Mouse (Mus musculus) retina, embryonic 14.5 days (tissue): ENCODE results near the gene Egfl8.

Source experiments
- DNase-seq: peaks from one replicate; pipeline ENCODE4 v3.0.0-alpha.2; 2015; ENCODE audit warnings: low spot score

The Egfl8 gene

DNA sequence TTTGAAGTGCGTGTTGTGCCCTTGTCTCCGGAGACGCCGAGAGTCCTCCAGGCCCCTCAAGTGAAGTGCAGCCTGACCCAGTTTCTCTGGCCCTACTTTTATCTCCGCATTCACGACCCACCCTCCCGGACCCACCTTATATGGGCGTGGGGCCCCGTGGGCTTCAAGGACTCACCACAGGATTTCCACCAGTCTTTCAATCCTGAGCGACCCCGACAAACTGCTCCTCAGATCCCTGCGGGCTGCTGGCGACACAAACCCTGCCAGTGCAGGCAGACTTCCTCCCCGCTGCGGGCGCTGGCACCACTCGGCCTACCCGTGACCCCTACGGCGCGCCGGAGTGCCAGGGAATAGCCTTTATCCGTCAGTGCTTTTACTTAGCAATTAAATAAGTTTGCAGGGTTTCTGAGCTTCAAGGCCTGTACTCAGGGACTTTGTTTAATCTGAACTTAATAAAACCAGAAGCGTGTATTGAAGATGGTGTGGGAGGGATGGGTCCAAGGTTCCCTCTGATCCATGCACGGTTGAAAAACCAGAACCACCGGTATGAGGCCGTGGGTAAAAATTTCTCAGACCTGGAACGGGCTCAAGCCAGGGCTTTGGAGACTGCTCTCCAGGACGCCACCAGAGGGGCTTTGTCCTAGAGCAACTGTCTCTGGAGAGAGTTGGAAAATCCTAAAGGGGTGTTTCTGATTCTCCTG, 12.3 kb upstream of the Egfl8 start, which contains the start of gene Ppt2:
Ppt2 (minus strand) TSS at position 568 of the 701 bp plus-strand sequence.
- peak; percentile 15 for DNase-seq

DNA sequence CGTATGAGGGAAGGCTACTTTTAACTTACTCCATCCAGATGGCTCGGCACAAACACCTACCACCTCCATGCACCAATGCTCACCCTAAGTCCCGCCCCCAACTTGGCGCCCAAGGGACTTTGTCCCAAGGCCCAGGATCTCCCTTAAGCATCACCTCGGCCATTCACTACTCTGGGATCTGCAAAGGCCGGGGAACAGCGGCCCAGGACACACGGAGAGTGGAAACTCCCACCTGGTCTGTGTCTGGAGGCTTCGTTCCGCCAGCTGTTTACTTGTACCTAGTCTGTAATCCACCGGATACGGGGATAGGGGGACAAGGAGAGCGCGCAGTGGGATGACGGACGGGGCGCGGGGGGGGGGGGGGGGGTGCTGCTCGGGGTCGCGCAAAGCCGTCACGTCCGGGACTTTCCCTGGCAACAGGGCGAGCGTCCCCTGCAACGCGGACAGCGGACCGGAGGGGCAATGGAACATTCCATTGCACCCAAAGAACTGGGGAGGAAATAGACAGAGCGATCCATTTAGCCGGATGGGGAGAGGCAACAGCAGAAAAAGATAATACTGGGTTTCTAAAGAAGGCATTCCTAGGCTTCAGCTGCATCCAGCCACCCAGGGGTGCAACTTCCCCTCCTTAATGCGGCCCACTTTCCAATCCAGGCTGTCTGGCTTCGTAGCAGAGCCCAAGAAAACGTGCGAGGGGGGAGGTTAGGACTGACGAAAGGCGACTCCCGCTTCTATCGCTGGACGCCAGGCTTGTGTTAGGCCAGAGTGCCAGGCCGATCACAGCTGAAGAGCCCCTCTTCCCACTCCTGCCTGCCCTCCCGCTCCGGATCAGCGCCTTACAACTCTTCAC, 11.5 kb upstream of the Egfl8 start:
- DNase-seq, result peak; percentile 91

DNA sequence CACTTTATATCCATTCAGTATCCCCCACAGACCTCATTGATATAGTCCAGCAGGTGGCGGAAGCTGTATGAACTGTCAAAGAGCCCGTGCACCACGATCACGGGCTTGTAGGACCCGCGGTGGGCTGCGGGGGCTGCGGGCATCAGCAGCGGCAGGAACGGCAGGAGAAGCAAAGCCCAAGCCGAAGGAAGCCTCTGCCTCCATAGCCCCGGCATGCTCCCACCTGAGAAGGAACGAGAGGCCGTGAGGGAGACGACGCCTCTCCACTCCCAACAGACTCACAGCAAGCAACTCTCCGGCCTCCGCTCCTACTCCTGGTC, 11.0 kb upstream of the Egfl8 start:
- peak; percentile 74 for DNase-seq

DNA sequence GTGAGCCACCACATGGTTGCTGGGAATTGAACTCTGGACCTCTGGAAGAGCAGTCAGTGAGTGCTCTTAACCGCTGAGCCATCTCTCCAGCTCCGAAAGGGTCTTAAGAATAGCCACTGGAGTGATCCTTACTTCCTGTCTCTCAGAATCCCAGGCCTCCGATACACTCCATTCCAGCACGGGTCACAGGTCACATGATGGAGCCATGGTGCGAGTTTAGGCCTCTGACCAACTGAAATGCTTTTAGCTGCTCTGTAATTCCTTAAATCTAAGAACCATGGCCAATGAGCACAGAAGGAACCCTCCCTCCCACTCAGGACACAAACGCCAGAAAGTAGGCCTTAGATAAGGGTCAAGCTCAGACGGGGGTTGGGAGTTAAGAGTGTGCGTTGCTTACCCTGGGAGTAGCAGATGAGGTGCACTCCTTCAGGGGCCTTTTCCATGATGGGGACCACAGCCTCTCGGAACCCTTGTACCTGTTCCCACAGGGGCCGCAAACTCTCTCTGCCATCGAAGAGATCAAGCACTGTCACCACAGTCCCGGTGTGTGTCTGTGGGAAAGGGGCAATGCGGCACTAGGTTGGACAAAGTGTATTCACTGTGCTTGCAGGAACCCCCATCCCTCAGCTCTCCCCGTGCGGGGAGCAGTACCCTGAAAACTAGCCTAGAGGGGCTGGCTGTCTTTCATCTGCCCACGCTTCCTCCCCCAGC, 10.4 kb upstream of the Egfl8 start:
- DNase-seq, result no peak

DNA sequence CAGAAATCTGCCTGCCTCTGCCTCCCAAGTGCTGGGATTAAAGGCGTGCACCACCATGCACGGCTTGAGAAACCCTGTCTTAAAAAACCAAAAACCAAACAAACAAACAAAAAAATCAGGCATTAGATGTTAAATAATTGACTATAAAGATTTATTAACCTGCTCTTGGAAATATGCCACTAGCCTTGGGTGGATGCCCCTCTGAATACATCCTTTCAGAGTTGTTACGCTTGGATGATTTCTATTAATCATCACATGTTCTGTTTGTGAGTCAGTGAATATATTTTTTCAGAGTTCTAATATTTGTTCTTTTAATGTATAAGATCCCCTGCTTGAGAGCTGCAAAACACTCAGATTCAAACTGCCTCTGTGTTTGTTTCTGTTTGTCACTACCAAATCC, 9.2 kb upstream of the Egfl8 start:
- no peak for DNase-seq

DNA sequence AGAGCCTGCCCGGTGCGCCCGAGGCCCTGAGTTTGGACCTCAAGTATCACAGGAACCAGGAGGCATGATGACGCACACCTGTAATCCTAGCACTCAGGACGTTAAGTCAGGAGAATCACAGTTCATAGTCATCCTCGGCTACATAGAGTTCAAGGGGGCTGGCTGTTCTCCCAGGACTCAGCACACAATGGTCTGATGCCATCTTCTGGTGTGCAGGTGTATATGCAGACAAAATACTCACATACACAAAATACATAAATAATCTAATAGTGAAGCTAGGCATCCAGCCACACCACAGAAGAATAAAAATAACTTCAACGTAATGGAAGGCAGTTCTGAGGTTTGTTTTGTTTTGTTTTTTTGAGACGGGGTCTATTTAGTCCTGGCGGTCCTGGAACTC, 7.4 kb upstream of the Egfl8 start:
- DNase-seq, result no peak

DNA sequence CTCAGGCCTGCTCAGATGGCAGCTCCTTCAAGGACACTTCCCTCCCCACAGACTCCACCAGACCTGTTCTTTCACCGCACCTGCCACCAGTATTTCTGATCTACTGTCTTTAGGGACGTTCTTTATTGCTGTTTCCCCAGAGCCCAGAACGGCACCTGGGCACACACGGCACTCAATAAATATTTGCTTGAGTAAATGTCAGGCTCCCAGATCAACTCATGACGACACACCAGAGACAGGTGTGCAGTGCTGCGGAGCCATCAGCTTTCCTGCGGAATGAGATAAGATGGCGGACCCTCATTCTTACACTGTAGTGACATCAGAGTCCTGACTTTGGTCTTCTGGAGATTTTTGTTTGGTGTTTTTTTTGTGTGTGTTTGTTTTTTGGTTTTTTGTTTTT, 5.2 kb upstream of the Egfl8 start:
- no peak for DNase-seq

DNA sequence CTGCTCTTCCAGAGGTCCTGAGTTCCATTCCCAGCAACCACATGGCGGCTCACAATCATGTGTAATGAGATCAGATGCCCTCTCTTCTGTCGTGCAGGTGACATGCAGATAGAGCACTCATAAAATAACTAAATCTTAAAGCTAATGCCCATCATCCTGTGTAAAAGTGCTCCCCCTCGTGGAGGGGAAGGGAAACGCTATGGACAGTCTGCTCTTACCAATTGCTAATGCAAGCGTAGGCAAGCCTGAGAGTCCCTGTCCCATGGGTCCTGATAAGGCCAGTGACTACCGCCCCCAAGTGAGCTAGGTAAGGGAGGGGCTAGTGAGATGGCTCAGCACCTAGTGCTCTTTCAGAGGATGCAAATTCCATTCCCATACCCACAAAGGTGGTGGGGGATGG, 3.2 kb upstream of the Egfl8 start:
- peak; percentile 87 for DNase-seq

DNA sequence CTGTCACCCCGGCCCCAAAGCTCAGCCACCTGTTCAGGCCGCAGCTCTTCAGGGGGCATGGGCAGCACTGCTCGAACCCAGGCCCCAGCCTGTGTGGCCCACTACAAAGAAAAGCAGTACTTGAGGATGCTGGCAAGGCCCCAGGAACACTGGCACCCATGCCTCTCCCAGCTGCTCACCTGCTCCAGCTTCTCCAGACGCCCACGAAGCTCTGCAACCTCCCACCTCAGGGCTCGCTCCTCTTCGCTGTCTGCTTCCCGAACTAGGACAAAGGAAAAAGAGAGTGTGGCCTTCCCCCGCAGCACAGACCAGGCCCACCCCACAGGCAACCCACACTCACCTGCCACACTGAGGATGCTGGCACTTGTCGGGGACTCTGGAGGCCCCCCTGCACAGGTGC, 1.9 kb downstream of the Egfl8 start:
- no peak for DNase-seq

DNA sequence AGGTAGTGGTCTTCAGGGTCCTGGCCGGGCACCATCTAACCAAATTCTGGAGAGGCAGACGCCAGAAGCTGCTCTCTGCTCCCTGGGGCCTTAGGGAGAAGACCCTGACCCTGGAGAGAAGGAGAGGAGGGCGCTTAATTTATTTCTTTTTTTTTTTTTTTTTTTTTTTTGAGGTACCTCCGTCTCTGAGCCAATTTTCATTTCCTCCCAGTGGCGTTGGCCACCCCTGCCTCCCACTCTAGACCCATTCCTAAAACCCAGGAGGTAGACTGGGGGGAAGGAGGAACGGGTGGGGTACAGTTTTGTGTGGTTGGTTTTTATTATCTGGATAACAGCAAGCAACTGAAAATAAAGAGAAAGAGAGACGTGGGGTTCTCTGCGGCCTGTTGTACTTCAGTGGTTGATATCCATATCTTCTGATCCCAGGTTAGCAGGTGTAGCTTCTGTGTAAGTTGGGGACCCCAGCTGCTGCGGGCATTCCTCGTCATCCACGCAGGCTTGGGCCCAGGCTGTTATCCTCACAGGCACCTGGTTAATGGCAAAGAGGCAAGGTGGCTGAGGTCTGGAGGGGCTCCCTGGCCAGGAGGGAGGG, 2.6 kb downstream of the Egfl8 start:
- DNase-seq, result no peak

DNA sequence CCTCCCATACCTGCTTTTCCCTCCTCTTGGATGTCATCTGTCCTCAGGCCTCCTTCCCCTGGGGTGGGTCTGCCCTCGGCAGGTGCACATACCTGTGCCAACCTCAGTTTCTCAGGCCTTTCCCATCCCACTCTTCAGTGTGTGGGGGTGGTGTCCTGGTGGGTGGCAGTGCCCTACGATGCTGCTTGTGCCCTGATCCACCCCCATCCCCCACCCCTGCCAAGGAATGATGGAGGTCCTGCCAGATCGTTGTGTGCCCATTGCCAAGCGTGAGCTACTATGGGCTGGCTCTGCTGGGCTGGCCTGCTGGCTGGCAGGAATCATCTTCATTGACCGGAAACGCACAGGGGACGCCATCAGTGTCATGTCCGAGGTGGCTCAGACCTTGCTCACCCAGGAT, 4.7 kb downstream of the Egfl8 start:
- no peak for DNase-seq

DNA sequence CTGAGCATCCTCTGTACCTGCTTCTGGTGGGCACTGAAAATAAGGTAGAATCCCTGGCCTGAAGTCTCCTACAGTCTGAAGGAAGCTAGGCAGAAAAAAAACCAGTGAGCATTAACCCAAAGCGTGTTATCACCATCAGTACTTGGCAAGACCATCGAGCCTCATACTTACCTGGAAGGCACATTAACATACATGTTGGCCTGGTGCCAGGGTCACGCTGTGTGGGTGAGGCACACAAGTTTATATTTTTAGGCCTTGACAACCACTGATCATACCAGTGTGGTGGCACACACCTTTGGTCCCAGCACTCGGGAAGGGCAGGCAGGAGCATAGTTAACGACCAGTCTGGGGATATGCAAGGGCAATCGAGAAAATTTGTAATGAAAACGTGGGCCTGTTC, 7.8 kb downstream of the Egfl8 start:
- DNase-seq, result no peak

DNA sequence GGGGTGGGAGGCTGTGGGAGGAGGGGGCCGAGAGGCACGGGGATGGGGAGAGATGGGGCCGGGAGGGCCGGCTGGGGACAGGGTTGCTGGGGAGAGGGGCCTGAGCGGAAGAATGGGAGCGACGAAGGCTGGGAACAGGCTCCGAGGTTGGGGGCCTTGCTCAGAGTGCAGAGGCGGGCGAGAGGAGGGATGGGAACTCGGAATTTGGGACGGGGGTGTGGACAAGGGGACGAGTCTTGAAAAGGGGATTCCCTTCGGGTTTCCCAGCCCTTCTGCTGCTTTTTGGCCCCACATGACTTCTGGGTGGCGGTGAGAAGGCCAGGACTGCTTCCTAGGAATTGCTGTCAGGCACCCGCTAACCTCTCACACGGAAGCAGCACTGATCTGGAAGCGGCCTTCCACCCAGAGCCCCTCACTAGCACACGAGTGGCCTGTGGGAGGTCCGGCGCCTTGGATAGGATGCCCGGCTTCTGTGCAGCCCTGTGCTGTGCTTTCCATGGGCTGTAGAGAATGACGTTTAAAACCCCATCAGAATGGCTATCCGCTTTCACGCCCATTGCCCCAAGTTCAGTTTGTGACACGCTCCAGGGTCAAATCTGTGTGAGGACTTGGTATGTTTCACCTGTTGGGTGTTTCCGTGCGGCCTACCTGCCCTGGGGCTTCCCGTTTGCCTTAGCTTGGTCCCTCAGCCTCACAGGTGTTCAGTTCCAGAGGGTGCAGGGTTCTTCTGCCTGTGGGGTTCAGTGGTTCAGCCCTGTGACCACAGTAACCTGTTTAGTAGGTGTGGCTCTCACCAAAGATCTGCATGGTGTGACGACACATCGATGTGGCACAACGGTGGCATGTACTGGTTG, 9.4 kb downstream of the Egfl8 start:
- DNase-seq, result peak; percentile 30

DNA sequence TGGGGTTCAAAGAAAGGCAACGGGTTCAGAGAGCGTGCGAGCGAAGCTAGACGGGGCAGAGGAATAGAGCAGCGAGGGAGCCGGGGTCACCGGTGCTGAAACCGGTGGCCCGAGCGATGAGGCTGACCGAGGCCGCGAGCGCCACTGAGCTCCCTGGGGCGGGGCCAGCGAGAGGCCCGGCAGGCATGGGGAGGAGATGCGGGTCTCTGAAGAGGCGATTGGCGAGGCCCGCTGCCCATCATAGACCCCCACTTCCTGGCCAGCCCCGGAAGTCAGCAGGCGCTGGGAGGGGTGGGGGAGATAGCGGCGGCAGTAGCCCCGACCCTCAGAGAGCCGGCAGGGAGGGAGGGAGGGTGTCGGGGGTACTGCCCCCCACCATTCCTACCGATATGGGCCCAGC, 10.2 kb downstream of the Egfl8 start:
- DNase-seq, result peak; percentile 97

DNA sequence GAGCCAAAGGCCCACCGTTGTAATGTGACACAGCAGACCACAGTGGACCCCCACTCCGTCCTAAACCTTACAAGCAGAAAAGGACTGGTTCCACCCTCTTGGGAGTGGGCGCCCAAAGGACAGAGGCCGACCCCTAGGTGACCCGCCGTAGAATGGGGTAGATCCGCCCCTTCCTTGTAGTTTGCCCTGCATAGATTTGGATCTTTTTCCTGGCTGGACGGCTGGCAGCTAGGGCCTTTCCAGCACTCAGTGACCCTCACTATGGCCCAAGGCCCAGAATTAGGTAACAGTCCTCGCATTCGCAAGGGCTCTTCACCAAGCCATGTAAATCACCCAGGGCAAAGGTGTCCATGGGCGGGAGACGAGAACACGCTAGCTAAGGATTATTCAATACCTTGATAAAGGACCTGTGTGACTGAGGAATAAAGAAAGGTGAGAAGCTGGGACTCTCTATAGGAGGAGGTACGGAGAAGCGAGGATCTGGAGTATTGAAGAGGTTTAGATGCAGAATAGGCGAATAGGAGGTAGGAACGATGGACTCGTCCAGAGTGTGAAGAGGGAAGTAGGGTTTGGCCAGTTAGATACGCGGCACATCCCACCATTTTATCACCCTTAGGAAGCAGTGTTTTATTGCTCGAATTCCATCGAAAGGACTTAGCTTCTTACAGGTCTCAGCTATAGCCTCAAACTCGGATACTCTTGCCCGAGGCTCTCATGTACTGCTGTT, 11.1 kb downstream of the Egfl8 start:
- peak; percentile 14 for DNase-seq

DNA sequence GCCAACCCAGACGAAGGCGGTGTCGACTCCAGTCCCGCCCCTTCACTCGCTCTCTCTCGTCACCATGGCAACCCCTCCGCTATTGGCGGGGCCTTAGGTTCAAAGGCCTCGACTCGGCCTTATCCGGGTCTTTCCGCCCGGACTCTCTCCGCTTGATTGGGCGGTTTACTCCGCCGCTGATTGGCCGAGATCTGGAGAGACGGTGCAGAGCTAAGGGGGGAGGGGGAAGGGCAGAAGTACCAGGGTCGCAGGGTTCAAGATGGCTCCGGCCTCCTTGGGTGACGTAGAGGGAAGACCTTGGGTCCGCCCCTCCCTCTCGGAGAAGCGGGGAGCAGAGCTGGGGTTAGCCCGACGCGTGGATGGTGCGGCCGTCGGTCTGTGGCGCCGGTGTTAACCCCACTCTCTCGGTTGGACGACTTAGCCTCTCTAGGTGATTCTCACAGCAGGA, 11.7 kb downstream of the Egfl8 start, which contains the start of gene Agpat1:
Agpat1 (plus strand) TSS at position 202 of the 448 bp plus-strand sequence.
- peak; percentile 100 for DNase-seq

DNA sequence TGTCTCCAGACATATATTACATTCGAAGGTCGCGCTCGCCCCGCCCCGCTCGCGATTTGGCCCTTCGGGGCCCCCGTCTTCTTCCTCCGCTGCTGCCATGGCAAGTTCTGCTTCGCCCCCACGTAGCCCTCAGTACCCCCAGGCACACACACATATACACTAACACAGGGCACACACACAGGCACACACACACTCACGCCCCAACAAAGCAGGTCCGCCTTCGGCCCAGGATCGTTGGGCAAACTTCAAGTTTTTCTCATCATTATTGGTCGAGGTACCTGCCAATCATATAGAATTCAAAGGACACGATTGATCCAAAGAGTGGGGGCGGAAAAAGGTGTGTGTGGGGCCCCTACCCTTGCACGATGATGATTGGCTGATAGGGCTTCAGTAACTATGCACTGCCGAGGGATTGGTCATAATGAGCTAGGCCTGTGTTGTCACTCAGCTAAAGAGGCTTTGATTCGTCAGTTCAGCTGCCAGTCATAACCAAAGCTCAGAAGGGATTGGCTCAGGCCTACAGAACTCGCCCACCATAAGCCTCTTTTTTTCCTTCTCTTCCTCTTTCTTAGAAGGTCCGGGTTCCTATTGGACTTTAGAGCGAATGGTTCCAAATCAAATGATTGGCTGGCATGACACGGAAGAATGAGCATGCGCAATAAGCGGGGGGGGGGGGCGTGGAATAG, 12.3 kb downstream of the Egfl8 start, which contains the start of gene Rnf5:
Rnf5 (minus strand) TSS at position 316 of the 686 bp plus-strand sequence.
- peak; percentile 100 for DNase-seq

DNA sequence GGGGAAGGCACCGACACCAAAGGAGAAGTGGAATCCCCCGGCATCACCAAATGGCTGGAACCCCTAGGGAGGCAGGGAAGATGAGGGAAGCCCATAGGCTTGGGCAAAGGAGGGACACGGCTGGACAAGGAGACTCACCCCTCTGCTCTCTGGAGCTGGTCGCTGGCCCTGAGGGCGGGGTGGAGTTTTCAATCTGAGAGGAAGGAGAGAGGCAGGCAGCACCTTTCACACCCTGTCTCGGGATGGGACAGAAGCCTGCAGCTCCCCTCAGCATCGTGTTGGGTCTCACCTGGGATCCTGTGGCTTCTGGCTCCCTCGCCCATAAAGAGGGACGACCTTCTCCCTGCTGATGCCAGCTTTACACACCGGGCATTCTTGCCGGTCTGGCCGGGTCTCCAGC, 14.0 kb downstream of the Egfl8 start:
- DNase-seq, result no peak

DNA sequence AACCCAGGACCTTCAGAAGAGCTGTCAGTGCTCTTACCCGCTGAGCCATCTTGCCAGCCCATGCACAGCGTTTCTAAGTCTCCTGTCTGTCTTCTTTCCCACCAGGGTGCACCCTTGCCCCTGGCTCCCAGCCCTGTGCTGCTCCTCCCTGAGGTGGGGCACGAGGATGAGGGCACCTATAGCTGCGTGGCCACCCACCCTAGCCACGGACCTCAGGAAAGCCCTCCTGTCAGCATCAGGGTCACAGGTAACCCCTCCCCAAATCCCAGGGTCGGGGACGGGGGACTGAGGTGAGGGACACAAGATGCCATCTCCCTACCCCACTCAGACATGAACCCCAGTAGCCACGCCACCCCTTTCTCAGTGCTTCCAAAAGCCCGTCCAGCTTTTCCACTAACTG, 15.9 kb downstream of the Egfl8 start:
- no peak for DNase-seq

DNA sequence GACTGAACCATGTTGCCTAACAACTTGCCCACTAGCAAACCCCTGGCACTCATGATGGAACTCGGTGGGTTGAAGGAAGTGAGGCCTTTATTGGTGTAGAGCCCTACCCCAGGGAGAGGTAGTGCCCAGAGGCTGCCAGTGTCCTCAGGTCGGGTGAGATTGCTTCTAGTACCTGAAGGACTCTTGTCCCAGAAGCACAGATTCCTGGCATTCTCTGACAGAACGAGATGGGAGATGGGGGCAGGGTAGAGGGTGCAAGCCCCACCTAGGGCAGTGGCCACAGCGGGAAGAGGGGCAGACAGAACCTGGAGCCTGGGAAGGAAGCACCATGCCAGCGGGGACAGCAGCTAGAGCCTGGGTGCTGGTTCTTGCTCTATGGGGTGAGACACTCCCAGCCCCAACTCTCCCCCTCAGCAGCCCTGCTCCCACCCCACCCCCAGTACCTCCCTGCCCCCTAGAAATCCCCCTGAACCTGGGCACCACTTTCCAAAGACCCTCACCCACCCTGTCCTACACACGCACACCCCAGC, 18.1 kb downstream of the Egfl8 start, which contains the start of gene Ager:
Ager (plus strand) TSS at position 297 of the 530 bp plus-strand sequence.
- no peak for DNase-seq
